Mouse (Mus musculus) CH12.LX (cell line): ENCODE measurements around the gene Pigk.

Source experiments
- CTCF ChIP-seq, 2 experiments: IDR thresholded peaks in 1 of 2; conservative IDR thresholded peaks in 1 of 2; 2 replicates each; pipeline ENCODE4 v1.5.1; 2011 to 2012; ENCODE audit warnings: low read depth in 2 of 2, low read length in 2 of 2, improper control_type of control experiment in 1 of 2, inconsistent platforms in 1 of 2, mild to moderate bottlenecking in 1 of 2, moderate library complexity in 1 of 2
- E2F4 ChIP-seq: IDR thresholded peaks from 2 replicates; pipeline ENCODE4 v1.6.1; 2011; ENCODE audit warnings: low read depth, low read length, improper control_type of control experiment; ENCODE audit not compliant: insufficient replicate concordance
- EP300 ChIP-seq: IDR thresholded peaks from 2 replicates; pipeline ENCODE4 v1.6.1; 2011; ENCODE audit warnings: low read length, improper control_type of control experiment
- HCFC1 ChIP-seq: IDR thresholded peaks from 2 replicates; pipeline ENCODE4 v1.6.1; 2012; ENCODE audit warnings: low read depth, mild to moderate bottlenecking, inconsistent platforms, low read length, improper control_type of control experiment
- MAZ ChIP-seq: IDR thresholded peaks from 2 replicates; pipeline ENCODE4 v1.6.1; 2012; ENCODE audit warnings: low read depth, mild to moderate bottlenecking, inconsistent platforms, low read length, improper control_type of control experiment, moderate library complexity
- SIN3A ChIP-seq: IDR thresholded peaks from 2 replicates; pipeline ENCODE4 v1.6.1; 2012; ENCODE audit warnings: low read length, improper control_type of control experiment, inconsistent platforms
- TCF12 ChIP-seq: IDR thresholded peaks from 2 replicates; pipeline ENCODE4 v1.6.1; 2014; ENCODE audit warnings: low read depth, mild to moderate bottlenecking, inconsistent platforms, low read length, improper control_type of control experiment
- USF1 ChIP-seq: IDR thresholded peaks from 2 replicates; pipeline ENCODE4 v1.6.1; 2014; ENCODE audit warnings: low read depth, mild to moderate bottlenecking, inconsistent platforms, low read length, improper control_type of control experiment
- USF2 ChIP-seq: conservative IDR thresholded peaks from 2 replicates; pipeline ENCODE4 v1.6.1; 2011; ENCODE audit warnings: low read depth, low read length, improper control_type of control experiment
- ZMIZ1 ChIP-seq: IDR thresholded peaks from 2 replicates; pipeline ENCODE4 v1.6.1; 2012; ENCODE audit warnings: low read depth, mild to moderate bottlenecking, inconsistent platforms, low read length, improper control_type of control experiment
- ZNF384 ChIP-seq: IDR thresholded peaks from 2 replicates; pipeline ENCODE4 v1.6.1; 2012; ENCODE audit warnings: low read depth, low read length, improper control_type of control experiment, inconsistent platforms

- no peak for TF ChIP-seq ZMIZ1
- TF ChIP-seq E2F4: no peak
- TF ChIP-seq TCF12: no peak; the same call in 1 of the 2 replicates
- TF ChIP-seq CTCF (conservative IDR thresholded peaks at IDR 0.05 in 1 of 2, IDR thresholded peaks at IDR 0.05 in 1 of 2; ENCODE audit: low read depth in 2 of 2, low read length in 2 of 2): no peak
- TF ChIP-seq MAZ: no peak
- TF ChIP-seq USF1: no peak
- TF ChIP-seq ZNF384: no peak
- TF ChIP-seq HCFC1: no peak
- no peak for TF ChIP-seq SIN3A
- TF ChIP-seq EP300: no peak
- no peak for TF ChIP-seq USF2
Measured at GRCm38 (mm10) chr3:152907683-152908082, 193.8 kb downstream of the Pigk start.
